Mouse (Mus musculus): ENCODE data around the gene Zfp111.

Gene Zfp111

DNA sequence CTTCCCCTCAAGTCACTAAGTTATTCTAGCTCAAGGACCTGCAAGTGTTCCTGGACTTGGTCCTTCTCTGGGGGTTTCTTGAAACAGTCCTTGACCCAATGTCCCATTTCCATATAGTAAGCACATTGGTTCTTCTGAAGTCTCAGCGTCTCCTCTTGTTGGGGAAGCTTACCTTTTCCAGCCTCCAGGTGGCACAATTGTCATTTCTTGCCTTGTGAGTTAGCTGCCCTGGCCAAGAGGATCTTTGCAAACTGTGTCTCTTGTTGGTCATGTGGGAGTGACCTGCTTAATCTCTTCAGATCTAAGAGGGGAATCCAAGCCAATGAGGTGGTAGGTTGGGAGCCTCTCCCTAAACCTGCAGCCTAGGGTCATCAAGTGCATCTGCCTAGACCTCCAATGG lies 58.0 kb downstream of the Zfp111 start:
- no peak for DNase-seq (ENCODE audit: low read depth in 2 of 2, low spot score in 2 of 2)
